Mouse (Mus musculus): ENCODE measurements at regions not wholly inside any gene's neighbourhood (a gene's known extent, or its start where the extent isn't known, plus 50 kb on each side); places are given as distances from the start of the nearest gene placed in this dataset.

GRCm38 (mm10) chr13:53941005-53941747 is 114.3 kb downstream of the Drd1 start:
- TF ChIP-seq CTCF (IDR thresholded peaks at IDR 0.05; ENCODE audit: borderline replicate concordance, control insufficient read depth, extremely low read depth, insufficient read depth, low read length, poor library complexity): no peak
- TF ChIP-seq POLR2A (IDR thresholded peaks at IDR 0.05; ENCODE audit: control insufficient read depth, extremely low read depth, insufficient read depth, low read length, poor library complexity): no peak

Data from thymus, adult 2 months (tissue).